Mouse (Mus musculus): ENCODE measurements around the gene Impg2.

GRCm38 (mm10) chr16:56302996-56303395 is 98.9 kb downstream of the Impg2 start:
- TF ChIP-seq CTCF (IDR thresholded peaks at IDR 0.05; ENCODE audit: borderline replicate concordance, insufficient read depth, low read depth, low read length) (no peak), POLR2A (IDR thresholded peaks at IDR 0.05; ENCODE audit: borderline replicate concordance, insufficient read depth, low read length) (no peak)
